Mouse (Mus musculus): ENCODE data around the gene Sept14.

GRCm38 (mm10) chr5:129740976-129741375 is 32.7 kb upstream of the Sept14 start:
- TF ChIP-seq POLR2A (IDR thresholded peaks at IDR 0.05; ENCODE audit: low read depth, low read length) (no peak), CTCF (IDR thresholded peaks at IDR 0.05; ENCODE audit: extremely low read depth, insufficient read depth, insufficient read length, insufficient replicate concordance) (no peak)
